Mouse (Mus musculus) left cerebral cortex, postnatal 36 days (tissue): ENCODE results near the gene Col4a3. TPM values are rescaled to one million over a fixed set of nuclear protein-coding genes. Genes with fewer than 3 reads are reported as not detected.

Experiments used
- DNase-seq, 2 experiments: peaks; one replicate each; pipeline ENCODE4 v3.0.0; 2021 to 2022; ENCODE audit warnings: low spot score in 2 of 2, mixed read lengths in 1 of 2
- intact Hi-C: fragments of 180-260 bp; cut with DNase I; formaldehyde crosslinking; loops from one replicate; pipeline ENCODE4 v1.15.1; 2025
- total RNA-seq, 2 experiments: library from RNA; stranded (reverse); gene quantifications; 2 replicates each; pipeline ENCODE4 v1.2.3; 2021

Col4a3 gene
- total RNA-seq, 2 experiments from 2014 or later, result 0.69 to 1.1 TPM

DNA sequence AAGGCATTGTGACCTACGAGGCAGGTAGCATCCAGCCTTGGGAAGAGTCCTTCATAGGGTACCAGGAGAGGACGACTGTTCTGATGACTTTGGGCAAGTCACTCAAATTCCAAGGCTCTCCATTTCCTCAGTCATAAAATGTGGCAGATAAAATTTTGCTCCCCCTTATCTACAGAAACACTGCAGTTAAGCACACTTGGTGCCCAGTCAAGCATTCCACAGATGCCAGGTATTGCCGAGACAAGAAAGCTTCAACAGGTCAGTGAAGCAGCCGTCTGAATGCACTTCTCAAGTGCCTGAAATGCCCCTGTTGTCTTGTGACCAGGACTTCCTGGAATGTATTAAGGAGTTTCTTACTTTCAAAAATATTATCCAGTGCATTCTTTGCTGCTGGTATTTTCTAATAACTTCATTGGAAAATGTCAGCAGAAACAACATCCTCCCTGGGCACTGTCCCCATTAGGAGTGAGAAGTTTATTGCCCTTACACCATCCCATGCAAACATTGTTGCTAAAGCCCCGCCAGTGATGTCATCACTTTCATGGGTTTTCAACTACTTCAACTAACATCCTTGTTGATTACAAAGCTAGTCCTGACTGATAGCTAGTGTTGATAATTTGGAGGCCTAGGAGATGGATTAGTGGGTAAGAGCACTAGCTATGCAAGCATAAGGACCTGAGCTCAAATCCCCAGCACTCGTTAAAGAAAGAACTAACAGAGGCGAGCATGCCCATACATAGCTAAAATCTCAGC, 16.7 kb downstream of the Col4a3 start:
- intact Hi-C loops, result no loop called here
- DNase-seq, result no peak

DNA sequence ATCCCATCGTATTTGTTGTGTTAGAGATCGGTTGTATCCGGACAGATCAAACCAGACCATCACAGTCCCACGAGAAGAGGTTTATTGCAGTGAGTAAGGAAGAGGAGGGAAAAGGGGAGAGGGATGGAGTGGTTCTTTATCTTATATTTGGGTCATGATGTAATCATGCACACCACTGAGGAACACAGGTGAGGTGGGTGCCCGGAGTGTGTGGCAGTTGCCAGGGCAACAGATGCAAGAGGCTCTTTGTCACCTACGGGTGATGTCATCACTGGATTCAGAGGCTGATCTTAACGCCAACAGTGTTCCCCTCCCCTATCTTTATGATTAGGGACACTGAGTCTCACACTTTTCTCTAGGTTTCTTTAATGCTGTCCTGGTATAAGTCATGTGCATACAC, 18.6 kb downstream of the Col4a3 start:
- DNase-seq, result no peak
- intact Hi-C loops, result no loop called here

DNA sequence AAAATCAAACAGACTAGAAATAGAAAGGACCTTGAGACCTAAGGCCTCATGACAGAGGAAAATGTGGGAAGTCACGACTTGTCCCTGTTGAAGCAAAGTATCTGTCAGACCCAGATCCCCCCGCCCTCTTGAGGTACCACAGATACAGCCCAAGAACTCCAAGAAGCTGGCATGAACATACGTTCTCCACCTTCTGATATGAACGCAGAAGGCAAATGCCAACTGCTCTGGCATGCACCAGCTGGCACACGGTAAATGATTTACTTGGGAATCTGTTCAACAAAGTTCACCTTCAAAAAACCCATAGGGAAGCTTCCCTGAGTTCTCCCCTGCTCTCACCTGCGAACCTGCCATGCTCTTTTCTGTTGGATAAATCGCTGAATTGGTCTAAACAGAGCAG, 19.1 kb downstream of the Col4a3 start:
- DNase-seq, result no peak
- intact Hi-C loops, result no loop called here

DNA sequence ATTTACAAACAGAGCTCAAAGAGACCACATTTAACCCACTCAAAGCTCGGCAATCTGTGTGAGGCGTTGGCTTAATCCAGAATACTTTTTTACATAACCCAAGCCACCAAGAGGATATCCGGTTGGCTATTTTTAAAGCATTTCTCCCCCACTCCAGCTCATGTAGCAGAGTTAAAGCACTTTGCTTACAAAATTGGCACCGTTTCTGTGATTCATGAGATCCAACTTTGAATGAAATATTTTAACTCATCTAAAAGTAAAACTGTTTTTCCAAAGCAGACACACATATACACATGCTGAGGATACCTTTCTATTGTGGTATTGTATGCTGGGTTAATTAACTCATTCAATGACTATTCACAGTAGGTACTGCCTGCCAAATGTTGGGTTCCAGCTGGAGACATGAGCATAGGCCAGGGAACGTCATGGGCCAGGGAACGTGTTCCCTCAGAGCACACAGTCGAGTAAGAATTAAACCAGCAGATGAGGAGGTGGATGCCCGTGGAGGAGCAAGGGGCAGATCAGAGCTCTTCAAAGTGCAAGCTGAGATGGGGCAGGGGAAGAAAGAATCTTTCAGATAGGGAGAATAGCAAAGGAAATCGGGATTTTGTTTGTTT, 22.0 kb downstream of the Col4a3 start:
- intact Hi-C loops, result no loop called here
- no peak for DNase-seq

DNA sequence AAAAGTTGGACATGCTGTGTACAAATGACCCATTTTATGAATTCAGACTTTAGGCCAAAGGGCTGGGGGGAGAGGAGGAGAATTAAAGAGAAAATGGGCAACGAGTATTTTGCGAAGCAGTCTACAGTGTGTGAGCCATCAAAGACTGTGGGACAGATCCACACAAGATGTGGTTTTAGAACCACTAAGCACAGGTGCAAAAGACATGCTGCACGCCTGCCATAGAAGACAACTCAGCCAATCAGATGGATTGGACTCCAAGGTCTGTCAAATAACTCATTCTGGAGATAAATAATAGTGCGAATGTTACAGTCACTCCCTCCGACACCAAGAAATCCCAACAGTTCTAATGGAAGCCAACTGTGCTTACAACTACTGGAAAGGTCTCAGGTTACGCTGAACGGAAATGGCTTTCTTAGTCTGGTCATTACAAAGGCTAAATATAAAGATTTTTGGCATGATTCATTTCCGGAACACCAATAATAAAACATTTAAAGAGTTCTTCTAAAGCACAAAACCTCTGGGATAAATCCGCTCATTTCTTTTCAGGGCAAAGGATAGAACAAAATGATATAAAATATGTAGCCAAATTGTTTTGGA, 25.4 kb downstream of the Col4a3 start:
- DNase-seq, result no peak
- intact Hi-C loops, result no loop called here

DNA sequence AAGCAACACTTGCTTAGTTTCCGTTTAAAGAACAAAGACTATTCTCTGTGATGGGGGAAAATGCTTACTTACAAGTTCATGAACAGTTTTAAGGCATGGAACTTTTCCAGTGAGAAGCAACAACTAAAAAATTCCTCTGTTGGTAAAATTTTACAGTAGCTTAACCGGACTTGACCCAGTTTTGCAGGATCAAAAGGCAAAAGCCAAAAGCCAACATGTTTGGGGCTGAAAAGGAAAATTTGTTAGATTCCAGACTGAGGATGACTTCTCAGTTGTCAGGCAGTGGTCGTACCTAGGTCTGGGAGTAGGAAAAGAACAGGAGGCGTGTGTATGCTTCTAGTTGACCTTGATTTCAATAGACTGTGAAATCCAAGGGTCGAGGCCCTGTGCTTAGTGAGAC, 31.3 kb downstream of the Col4a3 start:
- DNase-seq, result no peak
- intact Hi-C loops, result no loop called here

DNA sequence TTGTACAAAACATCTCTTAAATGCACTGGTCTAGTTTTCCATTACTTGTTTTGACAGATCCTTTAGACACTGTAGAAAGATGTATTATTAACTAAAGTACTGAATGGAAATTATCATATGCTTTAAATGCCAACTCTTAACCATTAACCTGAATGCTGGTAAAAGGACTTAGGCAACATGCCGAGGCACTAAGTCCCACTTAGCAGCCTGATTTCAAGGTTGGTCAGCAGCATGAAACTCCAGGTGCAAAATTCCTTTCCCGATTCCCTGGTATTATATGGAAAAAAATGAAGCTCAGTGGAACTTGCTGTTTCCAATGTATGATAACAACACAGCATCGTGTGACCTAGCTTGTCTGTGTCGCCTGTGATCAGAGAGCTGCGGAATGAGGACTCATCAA, 31.9 kb downstream of the Col4a3 start:
- no peak for DNase-seq
- intact Hi-C loops, result no loop called here

DNA sequence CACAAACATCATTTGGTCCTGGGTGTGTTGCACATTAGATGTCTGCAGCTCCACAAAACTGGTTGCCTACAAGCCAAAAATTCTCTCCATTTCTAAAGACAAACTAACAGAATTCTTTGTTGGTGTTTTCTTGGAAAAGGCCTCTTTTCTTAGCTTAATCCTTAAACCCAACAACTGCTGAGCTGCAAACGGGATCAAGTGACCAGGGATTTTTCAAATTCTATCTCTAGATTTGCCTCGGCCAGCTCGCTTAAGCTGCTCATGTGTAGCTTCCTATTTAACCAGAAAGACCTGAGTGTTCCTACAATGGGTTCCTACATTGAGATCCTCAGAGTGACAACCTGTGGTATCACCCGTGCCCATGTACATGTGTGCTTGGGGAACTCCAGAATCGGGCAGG, 33.3 kb downstream of the Col4a3 start:
- intact Hi-C loops, result no loop called here
- no peak for DNase-seq

DNA sequence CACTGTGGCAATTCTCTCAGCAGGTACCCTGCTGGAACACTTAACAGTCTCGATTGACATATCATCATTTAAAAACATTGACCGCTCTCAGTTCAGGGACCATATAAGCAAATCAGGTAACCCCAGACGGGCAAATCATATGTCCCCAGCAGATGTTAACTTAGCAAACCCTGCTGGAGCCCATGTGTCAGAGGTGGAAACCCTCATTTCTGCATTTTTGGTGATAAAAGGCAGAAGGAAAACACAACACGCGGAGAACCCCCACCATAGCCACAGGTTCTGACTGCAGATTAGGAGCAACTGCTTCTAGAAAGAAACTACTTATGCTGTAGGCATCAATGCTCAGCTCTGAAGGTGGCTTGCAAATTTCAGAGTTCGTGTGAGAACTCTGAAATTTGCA, 38.2 kb downstream of the Col4a3 start:
- DNase-seq, result no peak
- intact Hi-C loops, result no loop called here

DNA sequence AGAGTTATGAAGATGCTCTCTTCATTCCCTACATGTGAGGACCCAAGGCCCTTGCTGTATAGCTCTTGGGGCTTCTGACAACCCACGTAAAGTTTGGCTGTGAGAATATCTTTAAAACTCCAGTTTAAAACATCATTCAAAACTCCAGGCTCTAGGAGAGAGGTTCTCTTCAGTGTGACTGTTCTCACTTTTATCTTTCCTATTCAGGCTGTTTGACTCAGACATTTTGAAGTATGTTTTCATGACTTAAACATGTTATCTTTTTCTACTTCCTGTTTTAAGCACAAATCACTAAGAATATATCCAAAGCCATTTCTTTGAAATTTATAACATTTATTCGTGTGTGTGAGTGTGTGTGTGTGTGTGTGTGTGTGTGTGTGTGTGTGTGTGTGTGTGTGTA, 38.8 kb downstream of the Col4a3 start:
- DNase-seq, result no peak
- intact Hi-C loops, result no loop called here

DNA sequence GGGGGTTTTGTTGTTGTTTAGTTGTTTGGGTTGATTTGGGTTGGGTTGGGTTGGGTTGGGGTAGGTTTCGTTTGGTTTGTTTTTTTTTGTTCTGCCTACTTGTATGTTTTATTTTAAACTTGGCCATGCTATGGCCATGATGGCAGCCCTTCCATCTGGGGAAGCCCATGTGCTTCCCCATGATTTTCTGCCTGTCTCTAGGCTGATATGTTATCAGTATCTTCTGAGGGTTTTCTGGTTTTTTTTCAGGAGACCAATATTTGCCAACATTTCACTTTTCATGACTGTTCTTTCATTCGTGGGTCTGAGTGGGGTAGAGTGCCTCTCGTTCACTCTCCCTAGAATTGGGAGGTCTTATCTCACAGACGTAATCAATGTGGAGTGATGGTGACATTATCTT, 40.9 kb downstream of the Col4a3 start:
- no peak for DNase-seq
- intact Hi-C loops, result no loop called here

DNA sequence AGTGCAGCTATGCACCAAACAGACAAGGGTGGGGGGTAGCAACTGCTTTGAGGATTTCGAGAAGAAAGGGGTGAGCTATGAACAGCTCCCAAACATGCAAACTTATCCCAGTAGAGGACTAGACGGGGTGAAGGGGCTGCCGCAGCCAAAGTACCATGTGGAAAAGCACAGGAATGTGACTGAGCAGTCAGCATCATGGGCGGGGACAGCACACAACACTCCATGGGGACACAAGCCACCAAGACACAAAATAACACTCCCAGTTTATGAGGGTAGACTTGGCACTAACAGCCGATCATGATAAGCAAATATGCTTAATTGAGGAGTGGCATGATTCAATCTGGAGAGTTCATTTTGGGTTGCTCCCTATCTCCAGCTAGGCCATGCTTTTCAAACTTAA, 42.8 kb downstream of the Col4a3 start:
- no peak for DNase-seq
- intact Hi-C loops, result no loop called here

DNA sequence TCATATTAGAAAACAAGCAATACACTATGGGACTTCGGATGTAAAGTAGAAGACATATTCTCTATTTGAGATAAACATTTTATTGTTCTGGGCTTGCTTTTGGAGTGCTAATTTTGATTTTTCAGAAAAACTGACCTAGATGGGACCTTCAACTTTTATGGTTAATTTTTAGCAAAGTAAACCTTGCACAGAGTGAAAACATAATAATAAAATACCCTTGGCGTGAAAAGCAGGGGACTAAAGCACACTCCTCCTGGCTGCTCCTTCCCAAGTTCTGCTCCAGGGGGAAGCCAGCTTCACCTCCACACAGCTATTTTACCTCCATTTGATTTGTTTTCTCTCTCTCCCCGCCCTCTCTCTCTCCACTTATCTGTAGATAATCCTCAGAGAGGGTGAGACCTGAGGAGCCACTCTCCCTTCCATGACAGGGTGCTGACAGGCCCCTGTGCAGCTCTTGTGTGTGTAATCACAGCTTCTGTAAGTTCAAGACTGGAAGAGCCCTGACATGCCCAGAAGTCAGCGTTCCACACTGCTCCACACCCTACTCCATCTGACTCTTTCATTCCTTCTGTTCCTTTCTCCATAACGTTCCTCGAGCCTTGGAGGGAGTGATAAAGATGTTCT, 44.6 kb downstream of the Col4a3 start:
- intact Hi-C loops, result no loop called here
- no peak for DNase-seq

DNA sequence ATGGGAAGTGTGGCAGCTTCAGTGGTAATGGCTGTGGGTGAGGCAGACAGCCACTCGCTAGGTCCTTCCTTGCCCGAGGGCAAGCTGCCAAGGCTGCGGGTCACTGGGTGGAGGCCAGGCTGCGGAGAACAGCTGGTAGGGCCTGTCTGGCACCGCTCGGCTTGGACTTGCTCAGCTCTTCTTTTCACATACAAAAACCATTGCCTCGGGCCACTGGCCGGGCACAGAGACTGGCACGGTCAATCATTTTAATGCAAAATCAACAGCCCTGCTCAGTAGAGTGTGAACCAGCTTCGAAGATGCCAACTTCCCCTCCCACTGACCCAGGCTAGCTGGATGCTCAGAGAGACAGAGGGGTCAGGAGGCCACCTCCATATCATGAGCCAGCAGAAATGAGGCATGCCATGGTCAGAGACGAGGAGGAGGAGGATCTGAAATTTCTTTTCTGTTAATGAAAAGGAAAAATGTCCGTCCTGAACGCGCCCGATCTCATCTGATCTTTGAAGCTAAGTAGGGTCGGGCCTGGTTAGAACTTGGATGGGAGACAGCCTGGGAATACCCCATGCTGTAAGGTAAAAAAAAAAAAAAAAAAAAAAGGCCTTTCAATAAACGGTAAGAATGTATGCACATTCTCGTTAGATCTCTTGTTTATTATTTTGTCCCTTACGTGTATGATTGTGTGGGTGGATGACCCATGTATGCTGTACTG, 48.0 kb downstream of the Col4a3 start:
- intact Hi-C loops, result no loop called here
- peak; percentile 14 to 18 for DNase-seq

DNA sequence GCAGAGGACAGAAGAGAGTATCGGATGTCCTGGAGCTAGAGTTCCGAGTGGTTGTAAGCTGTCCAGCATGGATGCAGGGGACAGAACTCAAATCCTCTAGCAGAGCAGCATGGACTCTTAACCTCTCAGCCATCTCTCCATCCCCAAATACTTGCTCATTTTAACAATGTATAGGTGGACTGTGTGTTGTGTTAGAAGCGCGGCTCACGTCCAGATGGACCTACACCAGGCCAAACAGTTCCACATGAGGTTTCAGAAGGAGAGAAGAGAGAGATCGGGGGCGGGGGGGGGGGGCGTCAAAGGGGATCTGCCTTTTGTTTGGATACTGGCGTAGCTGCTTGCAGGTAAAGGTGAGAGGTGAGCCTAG, 48.5 kb downstream of the Col4a3 start:
- no peak for DNase-seq
- intact Hi-C loops, result no loop called here

DNA sequence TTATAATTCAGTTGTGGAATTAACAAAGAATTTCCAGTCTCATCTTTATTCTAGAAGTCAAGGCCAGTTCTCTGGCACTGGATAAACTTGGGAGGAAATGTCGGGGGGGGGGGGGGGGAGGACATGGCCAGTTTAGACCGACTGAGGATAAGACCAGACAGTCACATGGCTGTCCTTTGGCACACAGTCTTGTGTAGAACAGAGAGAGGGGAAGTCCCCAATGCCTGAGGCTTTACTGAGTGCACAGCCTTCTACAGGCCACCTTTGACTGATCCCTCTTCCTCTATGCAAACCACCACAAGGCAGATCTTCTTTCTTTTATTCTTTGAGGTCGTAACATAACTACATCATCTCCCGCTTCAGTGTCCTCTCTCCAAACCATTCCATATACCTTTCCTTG, 49.6 kb downstream of the Col4a3 start:
- no peak for DNase-seq
- intact Hi-C loops, result no loop called here

DNA sequence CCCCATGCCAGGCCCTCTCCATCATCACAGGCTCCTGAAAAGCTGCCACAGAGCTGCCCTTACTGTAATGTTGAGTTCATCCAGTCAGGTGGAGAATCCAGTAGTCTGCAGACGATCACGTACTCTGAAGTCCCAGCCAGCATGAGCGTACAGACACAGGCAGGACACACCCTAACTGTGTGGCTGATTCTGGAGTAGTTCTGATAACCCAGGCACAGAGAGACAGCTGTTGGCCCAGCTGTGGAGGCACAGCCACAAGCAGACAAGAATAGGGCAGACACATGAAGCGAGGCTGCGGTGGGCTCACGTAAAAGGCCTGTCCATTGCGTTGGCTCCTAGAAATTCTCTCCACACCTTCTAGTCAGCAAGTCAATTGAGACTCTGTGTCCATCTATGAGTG, 50.7 kb downstream of the Col4a3 start:
- no peak for DNase-seq
- intact Hi-C loops, result no loop called here

DNA sequence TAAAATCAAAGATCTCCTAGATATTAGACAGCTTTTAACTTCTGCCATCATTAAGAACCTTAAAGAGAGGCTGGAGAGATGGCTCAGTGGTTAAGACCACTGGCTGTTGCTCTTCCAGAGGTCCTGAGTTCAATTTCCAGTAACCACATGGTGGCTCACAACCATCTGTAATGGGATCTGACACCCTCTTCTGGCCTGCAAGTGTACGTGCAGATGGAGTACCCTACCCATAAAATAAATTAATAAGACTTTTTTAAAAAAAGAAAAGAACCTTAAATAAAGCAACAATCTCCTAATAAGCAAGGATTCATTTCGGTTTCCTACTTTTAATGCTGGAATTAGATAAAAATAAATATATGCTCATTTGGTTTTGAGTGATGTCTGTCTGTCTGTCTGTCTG, 51.7 kb downstream of the Col4a3 start:
- intact Hi-C loops, result no loop called here
- DNase-seq, result no peak

DNA sequence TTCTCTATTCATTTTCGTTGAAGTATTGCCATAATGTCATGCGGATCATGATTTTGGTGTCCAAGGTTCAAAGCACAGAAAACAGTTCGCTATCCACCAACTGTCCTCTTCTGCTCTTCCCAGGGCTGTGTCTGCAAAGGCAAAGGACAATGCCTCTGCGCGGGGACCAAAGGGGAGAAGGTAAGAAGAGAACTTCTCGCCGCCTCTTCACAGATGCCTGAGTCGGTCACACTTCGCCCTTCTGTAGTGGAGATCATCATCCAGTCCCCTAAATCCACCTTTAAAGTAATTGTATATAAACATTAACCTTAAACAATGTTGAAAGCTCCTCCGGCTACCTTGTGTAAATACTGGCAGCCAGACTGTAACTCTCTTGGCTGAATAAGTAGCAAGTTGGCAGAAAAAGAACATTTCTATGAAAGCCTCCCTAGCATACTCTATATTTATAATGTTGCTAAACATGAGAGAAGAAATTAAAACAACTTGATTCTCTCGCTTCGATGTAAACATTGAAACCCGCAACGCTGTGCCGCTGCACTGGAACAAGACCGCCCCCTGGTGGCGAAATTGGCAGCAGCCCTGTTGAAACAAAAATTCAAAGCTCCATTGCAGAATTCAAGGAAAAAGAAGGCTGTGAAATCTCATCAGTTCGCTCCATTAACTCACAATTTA, 54.7 kb downstream of the Col4a3 start:
- intact Hi-C loops, result loop anchor here (5.0 to 10.0 kb wide), 3 partner anchors 69 to 1327 kb away; no protein-coding TSS in a partner anchor
- DNase-seq, result peak; percentile 64 to 66

DNA sequence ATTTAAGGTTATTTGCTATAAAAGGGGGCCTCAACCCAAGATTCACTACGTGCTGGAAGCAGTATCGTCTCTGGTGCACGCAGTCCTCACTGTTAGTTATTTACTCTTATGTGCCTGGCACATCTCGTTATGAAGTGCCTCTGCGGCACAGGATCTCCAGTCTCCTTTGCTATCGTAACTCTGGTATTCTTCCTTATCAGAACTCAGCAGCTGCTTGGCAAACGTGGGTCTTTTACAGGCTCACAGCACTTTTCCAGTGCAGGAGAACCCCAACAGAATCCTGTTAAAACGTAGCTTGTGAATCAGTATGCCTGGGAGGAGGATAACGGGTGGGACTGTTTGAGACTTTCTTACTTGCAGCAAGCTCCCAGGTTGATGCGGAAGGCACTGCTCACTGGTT, 61.3 kb downstream of the Col4a3 start:
- intact Hi-C loops, result loop anchor here (10.0 kb wide), 1 partner anchor 1333 kb away; no protein-coding TSS in a partner anchor
- DNase-seq, result no peak
